Mouse (Mus musculus) intestine, embryonic 15.5 days (tissue): Measurements from ENCODE around the gene Pxdc1. TPM values are rescaled to one million over a fixed set of nuclear protein-coding genes. Genes with fewer than 3 reads are reported as not detected.

ENCODE experiments used
- ATAC-seq: fragments of 200-750 bp; cut with Nextera tagmentation; 2 replicates; pipeline ENCODE4 v1.8.0; 2017; ENCODE audit warnings: moderate TSS enrichment, moderate library complexity
- H3K27ac ChIP-seq: fragments of 300-500 bp; sonication (generic); 2 replicates; pipeline ENCODE4 v1.5.1; 2015; ENCODE audit warnings: mild to moderate bottlenecking, inconsistent platforms
- H3K27me3 ChIP-seq: fragments of 300-500 bp; sonication (generic); replicated peaks from 2 replicates; pipeline ENCODE4 v1.6.1; 2015; ENCODE audit warnings: inconsistent platforms
- H3K36me3 ChIP-seq: fragments of 300-500 bp; sonication (generic); 2 replicates; pipeline ENCODE4 v1.6.1; 2015; ENCODE audit warnings: inconsistent platforms
- H3K4me1 ChIP-seq: fragments of 300-500 bp; sonication (generic); replicated peaks from 2 replicates; pipeline ENCODE4 v1.6.1; 2015; ENCODE audit warnings: inconsistent platforms
- H3K4me2 ChIP-seq: fragments of 300-500 bp; sonication (generic); replicated peaks from 2 replicates; pipeline ENCODE4 v1.6.1; 2015; ENCODE audit warnings: mild to moderate bottlenecking, inconsistent platforms
- H3K4me3 ChIP-seq: fragments of 300-500 bp; sonication (generic); replicated peaks from 2 replicates; pipeline ENCODE4 v1.5.1; 2015; ENCODE audit warnings: inconsistent platforms
- H3K9ac ChIP-seq: fragments of 300-500 bp; sonication (generic); 2 replicates; pipeline ENCODE4 v1.6.1; 2015; ENCODE audit warnings: inconsistent platforms
- H3K9me3 ChIP-seq: fragments of 300-500 bp; sonication (generic); 2 replicates; pipeline ENCODE4 v1.6.1; 2016; ENCODE audit warnings: inconsistent platforms
- WGBS: fragments of 180-500 bp; shearing (Covaris S2); methylation state at CpG from one replicate; pipeline ENCODE4 v1.1.7; 2015; 5-methylcytosine and 5-hydroxymethylcytosine counted together
- polyA plus RNA-seq: library from polyadenylated mRNA; unstranded; fragments of >200 nt; fragmentation: Nextera tagmentation; extraction: Ambion mirVana; gene quantifications from 2 replicates; pipeline ENCODE4 v1.2.1, GENCODE M21; 2015

Pxdc1 gene
- polyA plus RNA-seq, 1 experiment from 2014 or later = 18.9 TPM

- H3K36me3 ChIP-seq = no peaks in the 10 kb centered on the region
- no peak overlapping the region for H3K4me2 ChIP-seq
- no peak overlapping the region for H3K4me3 ChIP-seq
- H3K27me3 ChIP-seq = no peaks in the 10 kb centered on the region
- no peaks in the 10 kb centered on the region for H3K9me3 ChIP-seq
- no peak for ATAC-seq
- no peak overlapping the region for H3K27ac ChIP-seq
- H3K4me1 ChIP-seq = no peaks in the 10 kb centered on the region
- 73% methylated on average over 2 of the region's 2 CpGs for WGBS
- no peak overlapping the region for H3K9ac ChIP-seq
Measured at GRCm38 (mm10) chr13:34612402-34612801, 40.9 kb downstream of the Pxdc1 start.

- no peaks in the 10 kb centered on the region for H3K36me3 ChIP-seq
- WGBS = 74% methylated on average over 1 of the region's 1 CpGs
- no peaks in the 10 kb centered on the region for H3K27me3 ChIP-seq
- H3K27ac ChIP-seq = no peak overlapping the region
- no peaks in the 10 kb centered on the region for H3K9me3 ChIP-seq
- no peak overlapping the region for H3K9ac ChIP-seq
- H3K4me2 ChIP-seq = no peak overlapping the region
- no peak for ATAC-seq
- no peak overlapping the region for H3K4me3 ChIP-seq
- H3K4me1 ChIP-seq = no peaks in the 10 kb centered on the region
Measured at GRCm38 (mm10) chr13:34609711-34610110, 43.6 kb downstream of the Pxdc1 start.

GRCm38 (mm10) chr13:34607079-34607478 is 46.2 kb downstream of the Pxdc1 start:
- Histone ChIP-seq H3K4me3 (no peak overlapping the region), H3K4me1 (no peaks in the 10 kb centered on the region), H3K36me3 (no peaks in the 10 kb centered on the region), H3K4me2 (no peak overlapping the region), H3K27me3 (no peaks in the 10 kb centered on the region), H3K9me3 (no peaks in the 10 kb centered on the region), H3K27ac (no peak overlapping the region), H3K9ac (no peak overlapping the region)
- WGBS = 72% methylated on average over 2 of the region's 2 CpGs
- no peak for ATAC-seq

- H3K9ac ChIP-seq = no peak overlapping the region
- no peak overlapping the region for H3K4me3 ChIP-seq
- no peaks in the 10 kb centered on the region for H3K9me3 ChIP-seq
- no peaks in the 10 kb centered on the region for H3K4me1 ChIP-seq
- H3K36me3 ChIP-seq = no peaks in the 10 kb centered on the region
- no peak for ATAC-seq
- 85% methylated on average over 3 of the region's 3 CpGs for WGBS
- H3K27ac ChIP-seq = no peak overlapping the region
- H3K4me2 ChIP-seq = no peak overlapping the region
- no peaks in the 10 kb centered on the region for H3K27me3 ChIP-seq
Measured at GRCm38 (mm10) chr13:34605884-34606283, 47.4 kb downstream of the Pxdc1 start.

GRCm38 (mm10) chr13:34605206-34605605 is 48.1 kb downstream of the Pxdc1 start:
- Histone ChIP-seq H3K27me3 (no peaks in the 10 kb centered on the region), H3K4me1 (no peaks in the 10 kb centered on the region), H3K9me3 (no peaks in the 10 kb centered on the region), H3K4me3 (no peak overlapping the region), H3K36me3 (no peaks in the 10 kb centered on the region), H3K9ac (no peak overlapping the region), H3K27ac (no peak overlapping the region), H3K4me2 (no peak overlapping the region)
- WGBS = 79% methylated on average over 5 of the region's 5 CpGs
- no peak for ATAC-seq

GRCm38 (mm10) chr13:34604406-34604805 is 48.9 kb downstream of the Pxdc1 start:
- no peaks in the 10 kb centered on the region for H3K36me3 ChIP-seq
- H3K4me2 ChIP-seq = no peak overlapping the region
- no peak overlapping the region for H3K27ac ChIP-seq

GRCm38 (mm10) chr13:34602757-34603156 is 50.5 kb downstream of the Pxdc1 start:
- no peak for ATAC-seq
- Histone ChIP-seq H3K27me3 (no peaks in the 10 kb centered on the region), H3K4me3 (no peak overlapping the region), H3K9ac (no peak overlapping the region), H3K4me1 (no peaks in the 10 kb centered on the region), H3K4me2 (no peak overlapping the region), H3K27ac (no peak overlapping the region), H3K36me3 (no peaks in the 10 kb centered on the region), H3K9me3 (no peaks in the 10 kb centered on the region)
- 20% methylated on average over 2 of the region's 2 CpGs for WGBS

More at GRCm38 (mm10) chr13:34604406-34604805, 48.9 kb downstream of the Pxdc1 start:
- 83% methylated on average over 1 of the region's 1 CpGs for WGBS
- H3K4me3 ChIP-seq = no peak overlapping the region
- no peak for ATAC-seq
- H3K27me3 ChIP-seq = no peaks in the 10 kb centered on the region
- H3K9me3 ChIP-seq = no peaks in the 10 kb centered on the region
- H3K9ac ChIP-seq = no peak overlapping the region
- H3K4me1 ChIP-seq = no peaks in the 10 kb centered on the region

GRCm38 (mm10) chr13:34596797-34597196 is 56.5 kb downstream of the Pxdc1 start:
- Histone ChIP-seq H3K9ac (no peak overlapping the region), H3K36me3 (no peaks in the 10 kb centered on the region), H3K27me3 (no peaks in the 10 kb centered on the region), H3K4me2 (no peak overlapping the region), H3K4me1 (no peaks in the 10 kb centered on the region), H3K9me3 (no peaks in the 10 kb centered on the region), H3K27ac (no peak overlapping the region), H3K4me3 (no peak overlapping the region)
- no peak for ATAC-seq

Other genes starting within 250 kb of the Pxdc1 start
- not detected in 2 replicates for gene Fam50b, start 81.4 kb upstream of the Pxdc1 start, polyA plus RNA-seq
- gene Prpf4b, start 221.8 kb upstream of the Pxdc1 start, polyA plus RNA-seq = 58.9 and 75.6 TPM in 2 replicates